22 mouse cellular contexts compared by ENCODE assay signal in the genomic region with DNA sequence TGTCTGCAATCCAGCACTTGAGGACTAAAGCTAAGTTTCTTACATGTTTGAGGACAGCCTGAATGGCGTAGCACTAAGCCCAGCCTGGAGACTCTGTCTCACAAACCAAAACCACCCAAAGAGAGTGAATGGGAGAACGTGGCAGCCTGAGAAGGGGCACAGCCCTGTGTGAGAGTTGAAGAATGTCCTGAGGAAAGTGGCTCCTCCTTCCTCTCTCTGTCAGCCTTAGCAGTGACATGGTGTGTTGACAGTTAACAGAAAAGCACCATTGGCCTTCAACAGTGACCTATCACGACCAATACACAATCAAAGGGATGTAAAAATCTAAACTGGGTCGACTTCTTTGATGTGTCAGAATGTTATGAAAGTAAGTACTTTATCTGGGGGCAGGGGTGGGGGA.
DNase-seq lines count a peak whose midpoint lies in the region; ATAC-seq lines count a peak whose summit lies in the region.
"Had no signal": no experiment of that assay in that cellular context is flagged by ENCODE, and none has a peak within 500 bp of the region (broad histone marks: within the 10 kb centered on the region; RNA-seq: fewer than 3 reads in every experiment).

No protein-coding gene starts in this region.

- H3K4me1 ChIP-seq in lung, embryonic 15.5 days = 0 out of 2 replicates have a peak, but pooled peaks cover 3% of the 10 kb centered on the region
- no peaks in the 10 kb centered on the region for H3K4me1 ChIP-seq in embryonic facial prominence, embryonic 10.5 days
- H3K4me1 ChIP-seq: embryonic facial prominence, embryonic 13.5 days; forebrain, embryonic 12.5 days; hindbrain, embryonic 12.5 days had no signal

- H3K4me2 ChIP-seq in lung, embryonic 15.5 days = no peak overlapping the region
- H3K4me2 ChIP-seq: embryonic facial prominence, embryonic 13.5 days; forebrain, embryonic 12.5 days; heart, embryonic 13.5 days; hindbrain, embryonic 12.5 days had no signal

- no peaks in the 10 kb centered on the region for H3K36me3 ChIP-seq in lung, embryonic 15.5 days
- no peaks in the 10 kb centered on the region for H3K36me3 ChIP-seq in embryonic facial prominence, embryonic 10.5 days (replicated peaks)
- H3K36me3 ChIP-seq: embryonic facial prominence, embryonic 13.5 days; forebrain, embryonic 12.5 days; heart, embryonic 13.5 days; hindbrain, embryonic 12.5 days had no signal

- peak; percentile 5 for DNase-seq in embryo, embryonic 10.5 days (ENCODE audit: low spot score)
- DNase-seq in embryo, embryonic 11 days = no peak
- no peak for DNase-seq in lung, postnatal 25 days (ENCODE audit: low spot score)
- peak; percentile 2 for DNase-seq in ES-CJ7 (ENCODE audit: low read depth, low spot score)
- DNase-seq in embryonic facial prominence, embryonic 10.5 days (ENCODE audit: low spot score) = peak; percentile 9
- DNase-seq in kidney, postnatal 10 days = no peak
- DNase-seq: adrenal gland, adult 8-10 months; cerebellum, adult 11 months; cerebellum, adult 9-10 months; cerebellum, postnatal 25 days; gastrocnemius, postnatal 10 days; heart, adult 18-20 months; heart, postnatal 4 days had no signal

- WGBS in lung, embryonic 15.5 days = 23% methylated on average over 4 of the region's 4 CpGs
- WGBS in embryonic facial prominence, embryonic 10.5 days = 55% methylated on average over 4 of the region's 4 CpGs

- no peak overlapping the region for H3K4me3 ChIP-seq in lung, embryonic 15.5 days
- no peak overlapping the region for H3K4me3 ChIP-seq in embryonic facial prominence, embryonic 10.5 days
- H3K4me3 ChIP-seq: embryonic facial prominence, embryonic 13.5 days; forebrain, embryonic 12.5 days; heart, embryonic 13.5 days; hindbrain, embryonic 12.5 days had no signal

- ATAC-seq in lung, embryonic 15.5 days (ENCODE audit: borderline replicate concordance, extremely low read depth, low FRiP score, low TSS enrichment) = peak; percentile 52; the same call in 1 of the 2 replicates
- ATAC-seq: forebrain, embryonic 16.5 days; hindbrain, embryonic 16.5 days; inflammation-experienced regulatory T-cells, adult 6 months; Patski had no signal

- no peak overlapping the region for H3K9ac ChIP-seq in lung, embryonic 15.5 days
- H3K9ac ChIP-seq: embryonic facial prominence, embryonic 13.5 days; forebrain, embryonic 12.5 days; heart, embryonic 13.5 days; hindbrain, embryonic 12.5 days had no signal

- H3K27ac ChIP-seq in lung, embryonic 15.5 days = no peak overlapping the region
- H3K27ac ChIP-seq in embryonic facial prominence, embryonic 10.5 days (replicated peaks) = no peak overlapping the region
- H3K27ac ChIP-seq: embryonic facial prominence, embryonic 13.5 days; forebrain, embryonic 12.5 days; heart, embryonic 13.5 days; hindbrain, embryonic 12.5 days had no signal

- H3K9me3 ChIP-seq in lung, embryonic 15.5 days = no peaks in the 10 kb centered on the region
- no peaks in the 10 kb centered on the region for H3K9me3 ChIP-seq in embryonic facial prominence, embryonic 10.5 days
- H3K9me3 ChIP-seq: embryonic facial prominence, embryonic 13.5 days; forebrain, embryonic 12.5 days; heart, embryonic 13.5 days; hindbrain, embryonic 12.5 days had no signal

- no peaks in the 10 kb centered on the region for H3K27me3 ChIP-seq in lung, embryonic 15.5 days
- H3K27me3 ChIP-seq in embryonic facial prominence, embryonic 10.5 days (replicated peaks; ENCODE audit: low read depth, poor library complexity, severe bottlenecking) = no peaks in the 10 kb centered on the region
- H3K27me3 ChIP-seq: embryonic facial prominence, embryonic 13.5 days; forebrain, embryonic 12.5 days; heart, embryonic 13.5 days; hindbrain, embryonic 12.5 days had no signal

Comparison
In these comparisons a context has a peak if more than half of its experiments do, and no peak if none do; other contexts are left out.
1. DNase-seq: peak in embryo, embryonic 10.5 days (single experiment), ES-CJ7 (single experiment) and embryonic facial prominence, embryonic 10.5 days (single experiment); none in embryo, embryonic 11 days (single experiment), lung, postnatal 25 days (single experiment) and kidney, postnatal 10 days (single experiment).